Mouse (Mus musculus): ENCODE data around the gene Sgms1. TPM values are rescaled to one million over a fixed set of nuclear protein-coding genes. Genes with fewer than 3 reads are reported as not detected.

Sgms1 gene
- total RNA-seq, 2 experiments from 2014 or later: 30.5 to 37.3 TPM

DNA sequence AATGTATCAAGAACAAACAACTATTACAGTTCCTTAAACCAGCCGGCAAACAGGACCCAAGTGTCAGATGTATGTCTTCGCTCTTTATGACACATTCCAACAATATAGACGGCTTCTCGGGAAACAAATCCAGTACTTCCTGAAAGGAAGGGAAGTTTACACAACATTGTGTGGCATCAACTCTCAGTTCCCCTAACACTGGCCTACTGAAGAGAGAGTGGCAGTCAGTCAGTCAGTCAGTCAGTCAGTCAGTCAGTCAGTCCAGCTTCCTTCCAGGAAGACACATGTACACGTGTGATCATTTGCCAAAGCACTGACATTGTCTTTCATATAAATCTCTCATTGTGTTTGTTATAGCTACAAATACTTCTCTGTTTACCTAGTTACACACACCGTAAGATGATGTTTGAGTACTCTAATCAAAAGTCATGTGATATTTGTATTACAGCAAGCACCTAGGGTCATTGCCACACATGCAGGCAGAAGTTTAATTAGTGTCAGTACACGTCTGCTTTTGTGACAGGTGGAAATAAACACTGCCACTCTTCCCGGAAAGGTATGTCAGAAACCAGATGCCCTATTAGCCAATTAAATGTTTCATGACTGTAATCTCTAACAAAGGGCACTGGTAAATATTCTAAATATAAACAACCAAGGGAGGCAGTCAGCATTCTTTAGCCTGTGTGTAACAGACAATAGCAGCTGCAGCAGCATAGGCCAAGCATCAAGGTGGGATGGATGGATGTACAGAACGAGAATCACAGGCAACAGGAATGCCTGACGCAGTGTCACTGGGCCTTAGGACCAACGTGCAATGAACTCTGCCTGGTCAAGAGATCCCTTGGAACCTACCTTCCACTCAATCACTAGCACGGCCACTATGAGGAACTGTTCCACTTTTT is 174.4 kb downstream of the Sgms1 start:
- intact Hi-C loops (cut with DNase I): no loop called here
- no peak for DNase-seq (ENCODE audit: extremely low spot score in 1 of 2, low spot score in 2 of 2)

DNA sequence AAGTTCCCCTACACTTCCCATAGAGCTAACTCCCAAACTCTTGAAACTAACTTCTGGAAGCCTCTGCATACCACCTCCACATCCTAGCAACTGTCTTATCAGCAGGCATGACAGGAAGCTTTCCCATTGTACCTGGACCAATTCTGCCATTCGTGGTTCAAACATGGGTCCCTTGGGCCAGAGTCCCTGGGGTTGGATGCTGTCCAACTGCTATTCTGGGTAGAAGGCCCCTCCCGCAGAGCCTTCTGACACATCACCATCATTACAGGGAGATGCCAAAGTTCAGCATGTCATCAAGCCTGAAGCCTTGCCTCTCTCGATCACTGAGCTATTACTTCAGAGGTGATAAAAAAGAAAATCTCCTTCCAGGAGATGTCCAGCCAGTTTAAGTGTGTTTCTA is 175.9 kb downstream of the Sgms1 start:
- DNase-seq (ENCODE audit: extremely low spot score in 1 of 2, low spot score in 2 of 2): no peak
- intact Hi-C loops (cut with DNase I): no loop called here

DNA sequence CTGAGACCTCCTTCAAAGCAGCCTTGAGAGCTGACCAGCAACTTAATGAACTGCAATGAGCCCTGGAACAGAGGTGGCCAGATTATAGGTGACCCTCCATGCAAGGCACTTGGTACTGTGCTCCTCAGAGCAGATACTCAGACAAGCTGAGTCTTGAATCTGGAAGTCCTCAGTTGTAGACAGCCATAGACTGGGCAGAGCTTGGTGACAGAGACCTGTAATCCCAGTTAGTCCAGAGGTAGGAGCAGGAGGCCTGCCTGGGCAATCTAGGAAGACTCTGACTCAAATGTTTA is 178.3 kb downstream of the Sgms1 start:
- no peak for DNase-seq (ENCODE audit: extremely low spot score in 1 of 2, low spot score in 2 of 2)
- intact Hi-C loops (cut with DNase I): no loop called here

DNA sequence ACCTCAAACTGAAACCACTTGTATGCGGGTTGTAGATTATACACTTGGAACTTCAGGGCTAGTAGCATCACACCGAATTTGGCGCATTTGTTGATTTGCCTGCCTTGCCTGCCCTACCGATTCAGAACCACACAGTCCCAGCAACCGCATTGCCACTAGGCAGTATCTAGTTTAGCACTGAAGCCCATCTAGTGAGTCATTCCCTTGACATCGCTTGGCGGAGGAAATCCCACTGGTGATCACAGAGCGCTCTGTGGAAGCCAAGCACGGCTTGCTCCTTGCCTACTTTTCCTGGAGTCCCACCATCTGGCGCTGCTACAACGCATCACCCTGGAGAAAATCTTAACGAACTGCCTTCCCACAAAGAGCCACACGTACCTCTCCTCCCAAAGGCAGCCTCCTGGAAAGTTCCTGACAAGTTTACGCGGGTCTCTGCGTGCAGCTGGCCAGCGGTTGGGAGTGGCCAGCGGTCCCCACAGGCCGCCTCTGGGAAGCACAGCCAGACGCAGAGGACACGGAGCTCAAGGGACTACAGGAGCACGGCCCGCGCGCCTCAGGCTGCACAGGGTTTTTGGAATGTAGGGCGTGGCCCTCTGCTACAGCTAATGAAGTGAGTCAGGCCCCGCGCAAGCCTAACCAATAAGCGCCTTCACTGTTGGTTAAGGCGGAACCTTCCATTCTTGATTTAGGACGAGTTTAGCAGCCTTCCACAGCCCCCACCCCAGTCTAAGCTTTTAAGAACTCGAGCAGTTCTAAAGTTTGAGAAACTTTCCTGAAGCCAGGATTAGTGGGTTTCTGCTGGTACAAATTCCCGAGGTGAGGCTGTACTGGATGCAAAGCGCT is 178.8 kb downstream of the Sgms1 start:
- peak; percentile 42 to 90 for DNase-seq (ENCODE audit: extremely low spot score in 1 of 2, low spot score in 2 of 2)
- intact Hi-C loops (cut with DNase I): no loop called here

DNA sequence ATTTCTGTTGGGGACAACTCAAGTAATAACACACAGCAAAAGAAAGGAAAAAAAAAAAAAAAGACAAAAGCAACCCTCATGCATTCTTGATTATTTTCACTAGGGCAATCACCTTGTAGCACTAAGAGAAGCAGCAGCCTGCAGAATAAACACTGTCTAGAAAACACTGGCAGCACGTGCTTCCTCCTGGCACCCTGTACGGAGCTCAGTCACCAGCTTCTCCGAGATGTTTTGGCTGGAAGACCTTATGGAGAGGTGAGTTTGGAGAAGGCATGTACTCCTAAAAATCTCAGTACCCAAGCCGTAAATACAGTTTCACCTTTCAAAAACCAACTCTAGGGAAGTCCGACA is 179.4 kb downstream of the Sgms1 start:
- DNase-seq (ENCODE audit: extremely low spot score in 1 of 2, low spot score in 2 of 2): no peak
- intact Hi-C loops (cut with DNase I): no loop called here

DNA sequence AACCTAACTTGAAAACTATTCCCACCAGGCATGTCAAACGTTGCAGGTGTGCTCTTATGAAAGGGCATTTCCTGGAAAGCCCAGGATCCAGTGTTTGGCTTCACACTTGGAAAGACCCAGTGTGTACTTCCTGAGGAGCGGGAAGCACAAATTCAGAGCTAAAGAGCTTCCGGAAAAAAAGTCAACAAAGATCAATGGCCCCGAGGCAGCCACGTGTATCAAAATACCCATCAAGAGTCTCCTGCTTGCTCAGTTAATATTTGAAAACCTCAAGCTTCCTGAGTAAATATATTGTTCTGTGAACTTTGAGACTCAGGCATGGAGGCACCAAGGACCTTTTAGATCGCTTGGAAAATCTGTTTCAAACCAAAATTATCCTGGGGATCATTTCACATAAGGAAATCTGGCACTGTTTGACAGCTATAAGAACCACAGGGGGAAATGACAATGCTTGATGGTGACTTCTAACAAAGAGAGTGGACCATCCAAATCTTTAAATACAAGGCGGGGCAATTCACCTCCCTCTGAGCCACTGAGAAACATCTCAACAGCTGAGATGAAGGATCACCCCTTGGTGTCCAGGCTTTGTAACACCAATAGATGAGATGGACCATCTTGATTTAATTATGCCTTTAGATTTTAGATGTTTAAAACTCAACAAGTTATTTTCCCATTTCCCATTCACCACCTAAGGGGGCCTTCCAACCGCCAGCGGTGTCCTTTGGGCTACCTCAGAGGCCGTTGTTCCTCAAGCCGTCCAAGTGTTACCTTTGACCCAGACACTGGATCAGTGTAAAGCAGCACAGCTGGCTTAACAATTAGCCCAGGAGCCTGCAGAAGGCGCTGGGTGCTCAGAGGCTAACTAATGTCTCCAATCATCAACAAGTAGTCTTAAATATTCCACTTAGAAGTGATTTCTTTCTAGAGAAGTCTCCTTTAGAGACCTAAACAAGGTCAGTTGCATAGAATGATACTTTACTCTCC is 187.1 kb downstream of the Sgms1 start:
- intact Hi-C loops (cut with DNase I): no loop called here
- DNase-seq (ENCODE audit: extremely low spot score in 1 of 2, low spot score in 2 of 2): no peak

DNA sequence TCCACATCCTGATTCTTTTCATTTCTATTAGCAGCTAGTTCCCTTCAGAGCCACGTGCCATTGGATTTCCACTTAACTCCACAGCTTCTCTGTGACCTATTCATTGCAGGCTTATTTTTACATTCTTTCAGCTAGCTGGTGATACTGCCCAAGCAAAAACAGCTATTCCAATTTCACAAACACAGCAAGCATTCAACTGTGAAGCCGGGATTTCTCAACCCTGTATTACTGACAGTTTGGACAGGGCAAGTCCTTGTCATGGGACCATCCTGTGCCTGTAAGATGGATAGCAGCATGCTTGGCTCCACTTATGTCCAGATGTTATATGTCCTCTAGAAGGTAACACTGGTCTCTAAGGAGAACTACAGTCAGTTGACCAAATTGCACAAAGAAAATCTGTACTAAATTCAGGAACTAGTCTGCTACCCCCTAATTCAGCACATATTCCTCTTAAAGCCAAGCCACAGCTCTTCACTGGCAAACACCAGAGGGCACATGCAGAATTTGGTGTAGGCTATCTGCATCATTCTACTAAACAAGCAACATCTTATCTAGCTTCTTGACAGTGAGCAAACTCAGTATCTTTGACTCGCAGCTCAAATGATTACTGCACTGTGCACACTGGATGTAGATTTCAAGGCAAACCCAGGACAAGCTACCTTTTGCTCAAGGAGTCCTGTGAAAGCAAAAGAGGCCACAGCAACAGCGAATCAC is 189.5 kb downstream of the Sgms1 start:
- intact Hi-C loops (cut with DNase I): no loop called here
- no peak for DNase-seq (ENCODE audit: extremely low spot score in 1 of 2, low spot score in 2 of 2)

DNA sequence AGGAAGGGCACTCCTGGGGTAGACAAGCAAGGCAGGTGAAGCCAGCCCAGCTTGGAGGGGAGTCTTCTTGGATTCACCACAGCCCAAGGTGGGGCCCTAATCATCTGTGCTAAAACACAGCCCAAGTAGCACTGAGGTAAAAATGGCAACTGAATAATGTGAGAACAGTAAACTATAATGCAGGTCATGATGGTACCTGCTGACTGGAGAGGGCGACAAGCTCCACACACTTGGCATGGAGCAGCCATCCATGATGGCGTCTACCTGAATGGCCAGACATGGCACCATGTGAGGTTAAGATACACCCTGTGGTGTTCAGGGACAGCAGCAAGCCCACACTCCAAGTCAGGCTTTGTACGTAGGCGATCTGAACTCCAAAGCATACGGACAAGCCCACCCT is 190.4 kb downstream of the Sgms1 start:
- DNase-seq (ENCODE audit: extremely low spot score in 1 of 2, low spot score in 2 of 2): no peak
- intact Hi-C loops (cut with DNase I): no loop called here

DNA sequence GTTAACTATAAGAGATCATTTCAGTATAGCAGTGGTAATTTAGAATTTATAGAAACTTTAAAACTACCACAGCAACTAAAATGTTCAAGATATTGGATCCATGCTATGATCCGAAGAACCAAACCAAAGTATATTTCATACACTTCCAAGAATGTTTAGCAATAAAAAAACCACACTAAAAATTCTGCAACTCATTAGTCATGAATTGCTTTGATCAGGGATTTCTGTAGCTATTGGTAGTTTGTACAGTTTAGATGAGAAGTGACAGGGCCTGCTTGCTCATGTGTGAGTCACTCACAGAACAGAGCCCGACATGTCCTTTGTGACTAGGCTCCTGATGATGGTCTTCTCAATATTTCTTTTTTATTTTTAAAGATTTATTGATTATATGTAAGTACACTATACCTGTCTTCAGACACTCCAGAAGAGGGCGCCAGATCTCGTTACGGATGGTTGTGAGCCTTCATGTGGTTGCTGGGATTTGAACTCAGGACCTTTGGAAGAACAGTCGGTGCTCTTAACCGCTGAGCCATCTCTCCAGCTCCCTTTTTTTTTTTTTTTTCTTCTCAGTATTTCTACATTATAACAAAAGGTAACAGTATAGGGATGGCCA is 190.9 kb downstream of the Sgms1 start:
- no peak for DNase-seq (ENCODE audit: extremely low spot score in 1 of 2, low spot score in 2 of 2)
- intact Hi-C loops (cut with DNase I): no loop called here

DNA sequence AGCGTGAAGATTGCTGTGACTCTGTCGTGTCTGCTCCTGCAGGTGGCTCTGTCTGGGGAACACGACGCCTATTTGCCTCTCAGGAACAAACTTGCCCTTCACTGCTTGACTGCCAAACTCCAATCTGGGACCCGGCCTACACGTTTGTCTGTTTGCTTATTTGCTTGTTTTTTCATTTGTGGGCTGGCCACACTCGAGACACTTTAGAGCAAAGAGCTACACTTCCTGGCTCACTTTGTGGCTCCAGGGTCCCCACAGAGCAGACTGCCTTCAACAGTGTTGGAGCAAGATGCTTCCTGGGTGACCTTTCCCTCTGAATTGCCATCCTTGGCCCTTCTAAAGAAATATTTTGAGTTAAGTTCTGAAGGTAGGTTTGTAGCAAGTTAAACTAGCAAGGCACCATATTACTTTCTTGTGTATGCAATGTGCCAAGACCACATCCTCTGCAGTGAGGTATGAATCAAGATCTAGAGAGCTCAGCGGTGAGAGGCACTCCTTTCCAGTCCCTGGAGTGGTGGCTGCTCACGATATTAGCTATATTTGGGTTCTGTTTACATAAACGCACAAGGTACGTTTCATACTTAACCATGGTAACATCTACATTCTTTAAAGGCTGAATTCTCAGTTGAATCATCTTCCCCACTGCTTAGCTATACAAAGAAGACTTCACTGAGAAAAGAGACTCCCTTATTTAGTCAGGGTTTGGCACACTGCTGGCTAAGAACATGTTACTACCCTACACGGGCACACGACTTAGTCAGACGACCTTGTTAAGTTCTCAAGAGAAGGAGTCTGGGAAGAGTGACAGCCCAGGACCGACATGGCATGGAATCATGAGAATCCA is 192.3 kb downstream of the Sgms1 start:
- DNase-seq (ENCODE audit: extremely low spot score in 1 of 2, low spot score in 2 of 2): no peak
- intact Hi-C loops (cut with DNase I): no loop called here

DNA sequence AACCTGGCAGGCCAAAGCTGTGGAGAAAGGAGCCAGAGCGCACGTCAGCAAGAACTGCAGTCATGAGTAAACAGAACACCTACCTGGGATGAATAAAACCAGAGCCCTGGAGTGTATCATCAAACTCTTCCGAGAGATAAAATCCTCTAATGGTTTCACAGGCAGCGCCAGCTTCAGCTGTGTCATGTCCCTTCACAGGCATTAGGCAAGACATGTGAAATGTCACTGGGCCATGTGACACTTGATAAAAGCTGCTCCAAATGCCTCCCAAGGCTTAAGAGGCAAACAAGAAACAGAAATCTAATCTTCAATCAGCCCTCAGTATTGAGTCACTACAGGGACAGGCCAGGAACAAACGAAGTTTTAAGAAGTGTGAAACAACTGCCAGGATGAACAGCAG is 193.3 kb downstream of the Sgms1 start:
- no peak for DNase-seq (ENCODE audit: extremely low spot score in 1 of 2, low spot score in 2 of 2)
- intact Hi-C loops (cut with DNase I): no loop called here

DNA sequence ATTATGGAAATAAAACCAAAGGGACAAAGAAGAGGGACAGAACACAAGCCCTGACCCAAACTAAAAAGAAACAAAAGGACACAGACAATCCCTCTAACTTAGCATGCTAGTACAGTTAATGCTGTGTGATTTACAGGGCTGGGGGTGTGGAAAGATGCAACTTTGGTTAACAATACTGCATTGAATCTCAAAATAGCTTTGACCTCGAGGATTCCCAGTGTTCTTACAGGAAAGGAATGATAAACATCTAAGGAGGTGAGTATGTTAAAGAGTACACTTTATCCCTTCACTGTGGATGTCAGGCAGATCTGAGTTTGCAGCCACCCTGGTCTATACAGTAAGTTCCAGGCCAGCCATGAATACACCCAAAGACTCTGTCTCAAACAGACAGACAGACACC is 194.7 kb downstream of the Sgms1 start:
- DNase-seq (ENCODE audit: extremely low spot score in 1 of 2, low spot score in 2 of 2): no peak
- intact Hi-C loops (cut with DNase I): no loop called here

DNA sequence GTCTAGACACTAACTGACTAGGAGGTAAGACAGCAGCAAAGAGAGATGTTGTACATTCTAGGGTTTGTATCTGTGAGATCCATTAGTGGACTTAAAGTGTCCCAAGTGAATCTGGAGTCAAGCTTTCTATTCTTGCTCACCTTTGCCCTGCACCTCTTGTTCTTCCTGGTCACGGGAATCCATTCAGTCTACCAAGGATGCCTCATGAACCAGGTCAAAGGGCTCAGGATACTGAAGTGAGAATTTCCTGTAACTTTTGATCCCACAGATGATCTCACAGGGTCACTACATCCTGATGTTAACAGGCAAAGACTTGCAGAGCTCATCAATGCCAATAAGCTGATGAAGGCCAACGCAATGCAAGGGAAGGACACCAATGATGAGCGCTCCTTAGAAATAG is 195.4 kb downstream of the Sgms1 start:
- intact Hi-C loops (cut with DNase I): no loop called here
- no peak for DNase-seq (ENCODE audit: extremely low spot score in 1 of 2, low spot score in 2 of 2)

DNA sequence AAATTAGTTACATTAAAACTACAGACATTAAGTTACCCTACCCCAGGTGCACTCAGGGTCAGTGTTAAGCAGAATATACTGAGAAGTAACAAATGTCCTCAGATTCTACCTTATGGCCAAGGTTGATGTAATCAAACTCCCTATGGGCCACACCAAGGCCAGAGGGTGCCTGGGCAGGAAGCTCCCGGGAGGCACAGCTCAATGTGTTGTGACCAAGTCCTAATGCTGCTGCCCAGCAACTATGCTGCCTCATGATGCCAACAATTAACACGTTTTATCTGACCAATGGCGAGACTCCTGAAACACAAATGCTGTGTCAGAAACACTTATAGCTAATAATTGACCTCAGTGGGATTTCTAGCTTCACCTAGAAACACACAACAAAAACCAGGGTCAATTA is 197.9 kb downstream of the Sgms1 start:
- DNase-seq (ENCODE audit: extremely low spot score in 1 of 2, low spot score in 2 of 2): no peak
- intact Hi-C loops (cut with DNase I): no loop called here

DNA sequence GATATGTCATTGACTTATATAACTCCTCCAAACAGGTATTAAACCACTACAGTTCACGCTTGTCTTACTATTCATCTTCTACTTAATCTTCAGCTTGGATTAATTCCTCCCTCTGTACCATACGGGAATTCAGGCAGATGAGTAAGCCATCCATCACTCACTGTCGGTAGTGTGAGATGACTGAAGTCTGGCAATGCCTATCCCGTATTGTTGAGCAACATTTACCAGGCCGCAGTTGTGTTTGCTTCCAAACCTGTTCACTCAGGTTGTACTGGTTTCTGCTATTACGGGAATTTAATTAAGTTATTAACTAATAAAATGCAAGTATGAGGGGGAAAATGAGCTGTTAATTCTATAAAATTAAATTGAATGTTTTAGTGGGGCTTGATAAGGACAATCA is 199.6 kb downstream of the Sgms1 start:
- intact Hi-C loops (cut with DNase I): no loop called here
- no peak for DNase-seq (ENCODE audit: extremely low spot score in 1 of 2, low spot score in 2 of 2)

DNA sequence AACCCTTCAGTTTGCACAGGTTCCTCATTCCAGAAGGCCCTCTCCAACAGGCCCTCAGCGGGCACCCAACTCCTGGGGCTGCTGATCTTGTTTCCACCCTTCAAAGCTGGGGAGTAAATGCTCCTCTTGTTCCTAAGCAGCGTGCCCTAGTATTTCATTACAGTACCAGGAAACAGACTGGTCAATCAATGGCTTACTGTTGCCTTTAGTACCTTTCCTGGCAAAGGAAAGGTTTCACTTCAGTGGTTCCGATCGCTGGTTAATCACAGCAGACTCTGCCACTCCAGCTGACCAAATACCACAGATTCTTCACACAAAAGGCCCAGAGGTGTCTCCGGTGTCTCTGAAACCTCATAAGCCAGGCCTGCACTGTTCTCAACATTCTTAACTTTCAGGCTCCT is 200.5 kb downstream of the Sgms1 start:
- DNase-seq (ENCODE audit: extremely low spot score in 1 of 2, low spot score in 2 of 2): no peak
- intact Hi-C loops (cut with DNase I): no loop called here

DNA sequence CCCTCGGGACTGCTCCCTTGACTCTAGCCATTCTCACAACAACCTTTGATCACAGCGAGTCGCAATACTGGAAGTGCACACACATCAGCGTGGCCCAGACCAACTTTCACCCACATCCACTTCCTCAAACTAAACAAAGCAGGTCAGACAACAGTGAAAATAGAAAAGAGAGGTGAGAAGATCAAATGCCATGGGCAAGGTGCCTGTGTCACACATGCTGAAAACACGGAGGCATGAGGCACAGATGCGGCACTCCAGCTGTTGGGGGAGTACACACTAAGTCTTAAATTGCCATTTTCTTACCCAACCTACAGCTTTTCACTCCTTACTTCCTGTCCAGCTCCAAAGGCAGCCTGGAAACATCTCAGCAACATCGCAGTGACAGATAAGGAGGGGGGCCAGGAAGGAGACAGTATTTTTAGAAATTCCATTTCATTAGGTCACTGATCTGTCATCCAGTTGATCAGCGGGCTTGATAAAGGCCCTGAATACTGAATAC is 202.9 kb downstream of the Sgms1 start:
- intact Hi-C loops (cut with DNase I): no loop called here

More for the DNA sequence above, 202.9 kb downstream of the Sgms1 start:
- DNase-seq (ENCODE audit: extremely low spot score in 1 of 2, low spot score in 2 of 2): no peak

All from left cerebral cortex, postnatal 10 days (tissue).